Mouse (Mus musculus) heart, postnatal 0 days (tissue): ENCODE results near the gene Smco2.

ENCODE experiments used
- CTCF ChIP-seq: IDR thresholded peaks from 2 replicates; pipeline ENCODE4 v1.5.1; 2016; ENCODE audit warnings: antibody characterized with exemption, control low read depth, low read depth
- EP300 ChIP-seq: IDR thresholded peaks from 2 replicates; pipeline ENCODE4 v1.6.1; 2016; ENCODE audit warnings: antibody characterized with exemption, low read depth

- TF ChIP-seq CTCF = no peak
- TF ChIP-seq EP300 = no peak
Observed at GRCm38 (mm10) chr6:146890633-146891032, 40.7 kb downstream of the Smco2 start.
